Mouse (Mus musculus) heart, postnatal 10 days (tissue): ENCODE results near the gene Ccnk. TPM values are rescaled to one million over a fixed set of nuclear protein-coding genes. Genes with fewer than 3 reads are reported as not detected.

Source experiments
- DNase-seq, 2 experiments: peaks; one replicate each; pipeline ENCODE4 v3.0.0; 2021
- intact Hi-C: fragments of 180-260 bp; cut with DNase I; formaldehyde crosslinking; loops from one replicate; pipeline ENCODE4 v1.15.1; 2025
- total RNA-seq, 2 experiments: library from RNA; stranded (reverse); gene quantifications; 2 replicates each; pipeline ENCODE4 v1.2.3; 2021

Gene Ccnk
- total RNA-seq, 2 experiments from 2014 or later, result 29.0 to 30.6 TPM

- no peak for DNase-seq
- intact Hi-C loops, result no loop called here
Measured at GRCm38 (mm10) chr12:108219825-108220616, 40.6 kb downstream of the Ccnk start.

GRCm38 (mm10) chr12:108220621-108221020 lies 41.2 kb downstream of the Ccnk start:
- intact Hi-C loops, result no loop called here
- no peak for DNase-seq

- no peak for DNase-seq
- intact Hi-C loops, result no loop called here
Measured at GRCm38 (mm10) chr12:108221206-108221605, 41.8 kb downstream of the Ccnk start.

- no peak for DNase-seq
- intact Hi-C loops, result no loop called here
Measured at GRCm38 (mm10) chr12:108221712-108222111, 42.3 kb downstream of the Ccnk start.

- no peak for DNase-seq
- intact Hi-C loops, result no loop called here
Measured at GRCm38 (mm10) chr12:108223357-108223756, 44.0 kb downstream of the Ccnk start.

- no peak for DNase-seq
- intact Hi-C loops, result no loop called here
Measured at GRCm38 (mm10) chr12:108225781-108226180, 46.4 kb downstream of the Ccnk start.

- intact Hi-C loops, result no loop called here
- no peak for DNase-seq
Measured at GRCm38 (mm10) chr12:108226216-108226615, 46.8 kb downstream of the Ccnk start.

GRCm38 (mm10) chr12:108226941-108227340 lies 47.6 kb downstream of the Ccnk start:
- intact Hi-C loops, result no loop called here
- no peak for DNase-seq

- no peak for DNase-seq
- intact Hi-C loops, result no loop called here
Measured at GRCm38 (mm10) chr12:108227527-108227926, 48.1 kb downstream of the Ccnk start.

GRCm38 (mm10) chr12:108230077-108230476 lies 50.7 kb downstream of the Ccnk start:
- intact Hi-C loops, result no loop called here
- no peak for DNase-seq

GRCm38 (mm10) chr12:108230821-108231794 lies 51.7 kb downstream of the Ccnk start:
- intact Hi-C loops, result no loop called here
- DNase-seq, result peak; percentile 65 to 72

GRCm38 (mm10) chr12:108231901-108232300 lies 52.5 kb downstream of the Ccnk start:
- DNase-seq, result no peak
- intact Hi-C loops, result no loop called here

- no peak for DNase-seq
- intact Hi-C loops, result no loop called here
Measured at GRCm38 (mm10) chr12:108233736-108234135, 54.4 kb downstream of the Ccnk start.

GRCm38 (mm10) chr12:108234832-108235602 lies 55.6 kb downstream of the Ccnk start:
- DNase-seq, result no peak
- intact Hi-C loops, result no loop called here

- DNase-seq, result no peak
- intact Hi-C loops, result loop anchor here (2.0 kb wide), 1 partner anchor 39 kb away; the partner anchor contains the start of gene Ccdc85c
Measured at GRCm38 (mm10) chr12:108235976-108236555, 56.7 kb downstream of the Ccnk start.

GRCm38 (mm10) chr12:108237300-108238006 lies 58.1 kb downstream of the Ccnk start:
- intact Hi-C loops, result loop anchor here (2.0 kb wide), 1 partner anchor 37 kb away; the partner anchor contains the start of gene Ccdc85c
- DNase-seq, result peak; percentile 90 to 92

GRCm38 (mm10) chr12:108238395-108239035 lies 59.1 kb downstream of the Ccnk start:
- DNase-seq, result no peak
- intact Hi-C loops, result no loop called here

GRCm38 (mm10) chr12:108239441-108239840 lies 60.1 kb downstream of the Ccnk start:
- intact Hi-C loops, result no loop called here
- peak; percentile 85 to 87 for DNase-seq

GRCm38 (mm10) chr12:108240401-108240890 lies 61.1 kb downstream of the Ccnk start:
- intact Hi-C loops, result no loop called here
- no peak for DNase-seq
